In the genomic region with DNA sequence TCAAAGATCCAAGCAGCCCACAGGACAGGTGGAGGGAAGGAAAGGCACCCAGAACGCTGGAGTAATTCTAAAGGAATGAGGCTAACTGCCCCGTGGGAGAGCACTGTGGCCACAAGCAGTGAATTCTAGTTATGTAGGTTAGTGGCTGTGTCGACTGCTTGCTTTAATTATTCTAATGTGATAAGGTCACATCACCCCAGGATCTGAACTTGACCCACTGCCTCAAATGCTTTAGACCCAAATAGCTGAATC, we compare ENCODE assay signal across 13 mouse cellular contexts. TPM values are rescaled to one million over a fixed set of nuclear protein-coding genes. Genes with fewer than 3 reads are reported as not detected.
A peak's percentile ranks its signal among the peaks of the same experiment; 100 is the strongest.
DNase-seq lines count a peak whose midpoint lies in the region; ATAC-seq and TF ChIP-seq lines count a peak whose summit lies in the region.
"Had no signal": no experiment of that assay in that cellular context is flagged by ENCODE, and none has a peak within 500 bp of the region (broad histone marks: within the 10 kb centered on the region; RNA-seq: fewer than 3 reads in every experiment).

No protein-coding gene starts in this region.

- H3K4me3 ChIP-seq in embryonic facial prominence, embryonic 13.5 days, result no peak overlapping the region
- no peak overlapping the region for H3K4me3 ChIP-seq in embryonic facial prominence, embryonic 10.5 days
- H3K4me3 ChIP-seq in kidney, adult 2 months (ENCODE audit: insufficient read depth, low read depth, low read length), result no peak overlapping the region
- no peak overlapping the region for H3K4me3 ChIP-seq in lung, embryonic 16.5 days (ENCODE audit: low read length)
- H3K4me3 ChIP-seq in hindbrain, embryonic 10.5 days, result no peak overlapping the region
- H3K4me3 ChIP-seq: forebrain, embryonic 15.5 days; heart, adult 2 months had no signal

- no peak for ATAC-seq in embryonic facial prominence, embryonic 13.5 days (ENCODE audit: insufficient number of reproducible peaks, insufficient read depth, low FRiP score, low TSS enrichment, low read depth)
- no peak for ATAC-seq in lung, embryonic 16.5 days (ENCODE audit: low read depth)
- ATAC-seq: forebrain, embryonic 15.5 days had no signal

- no peaks in the 10 kb centered on the region for H3K36me3 ChIP-seq in embryonic facial prominence, embryonic 13.5 days
- H3K36me3 ChIP-seq in embryonic facial prominence, embryonic 10.5 days (replicated peaks), result peaks cover 23% of the 10 kb centered on the region
- H3K36me3 ChIP-seq in kidney, adult 2 months (ENCODE audit: control insufficient read depth, insufficient read depth, low read length), result no peaks in the 10 kb centered on the region
- no peaks in the 10 kb centered on the region for H3K36me3 ChIP-seq in lung, embryonic 16.5 days (ENCODE audit: control insufficient read depth, insufficient read depth, low read length)
- H3K36me3 ChIP-seq in hindbrain, embryonic 10.5 days, result peaks cover 10% of the 10 kb centered on the region
- H3K36me3 ChIP-seq: forebrain, embryonic 15.5 days had no signal

- no peaks in the 10 kb centered on the region for H3K27me3 ChIP-seq in embryonic facial prominence, embryonic 13.5 days
- no peaks in the 10 kb centered on the region for H3K27me3 ChIP-seq in embryonic facial prominence, embryonic 10.5 days (replicated peaks; ENCODE audit: low read depth, poor library complexity, severe bottlenecking)
- H3K27me3 ChIP-seq in kidney, adult 2 months (replicated peaks; ENCODE audit: control insufficient read depth, insufficient read depth, low read length), result no peaks in the 10 kb centered on the region
- H3K27me3 ChIP-seq in lung, embryonic 16.5 days (ENCODE audit: control insufficient read depth, insufficient read depth, low read depth, low read length), result no peaks in the 10 kb centered on the region
- no peaks in the 10 kb centered on the region for H3K27me3 ChIP-seq in hindbrain, embryonic 10.5 days (ENCODE audit: insufficient read depth, poor library complexity, severe bottlenecking)
- H3K27me3 ChIP-seq: forebrain, embryonic 15.5 days had no signal

- DNase-seq in embryonic facial prominence, embryonic 10.5 days (ENCODE audit: low spot score), result no peak
- DNase-seq in kidney, adult 2 months, result peak; percentile 34
- DNase-seq in kidney, adult 18-20 months, result no peak
- no peak for DNase-seq in lung, postnatal 36 days
- no peak for DNase-seq in right cerebral cortex, postnatal 4 days
- no peak for DNase-seq in hindbrain, embryonic 10.5 days (ENCODE audit: low spot score)
- DNase-seq: cerebellum, adult 2 months; heart, adult 2 months; left cerebral cortex, postnatal 4 days; thymus, adult 2 months had no signal

- H3K9me3 ChIP-seq in embryonic facial prominence, embryonic 13.5 days, result no peaks in the 10 kb centered on the region
- no peaks in the 10 kb centered on the region for H3K9me3 ChIP-seq in embryonic facial prominence, embryonic 10.5 days
- H3K9me3 ChIP-seq in lung, embryonic 16.5 days (ENCODE audit: control insufficient read depth, low read length), result no peaks in the 10 kb centered on the region
- H3K9me3 ChIP-seq in hindbrain, embryonic 10.5 days, result no peaks in the 10 kb centered on the region
- H3K9me3 ChIP-seq: forebrain, embryonic 15.5 days had no signal

- H3K9ac ChIP-seq in embryonic facial prominence, embryonic 13.5 days, result no peak overlapping the region
- no peak overlapping the region for H3K9ac ChIP-seq in lung, embryonic 16.5 days (ENCODE audit: low read length)
- H3K9ac ChIP-seq: forebrain, embryonic 15.5 days had no signal

- no peak for TF ChIP-seq CTCF in kidney, adult 2 months (conservative IDR thresholded peaks at IDR 0.05; ENCODE audit: insufficient read depth, insufficient read length, low read depth, low read length)

- no peak for TF ChIP-seq POLR2A in kidney, adult 2 months (IDR thresholded peaks at IDR 0.05; ENCODE audit: low read depth, low read length)

- peaks cover 26% of the 10 kb centered on the region for H3K4me1 ChIP-seq in embryonic facial prominence, embryonic 13.5 days
- peaks cover 39% of the 10 kb centered on the region for H3K4me1 ChIP-seq in embryonic facial prominence, embryonic 10.5 days
- no peaks in the 10 kb centered on the region; the same call in 1 of the 2 replicates for H3K4me1 ChIP-seq in kidney, adult 2 months (ENCODE audit: control insufficient read depth, insufficient read depth, low read length)
- H3K4me1 ChIP-seq in lung, embryonic 16.5 days (replicated peaks; ENCODE audit: control insufficient read depth, insufficient read depth, low read length), result peaks cover 26% of the 10 kb centered on the region
- H3K4me1 ChIP-seq in hindbrain, embryonic 10.5 days (replicated peaks), result peaks cover 13% of the 10 kb centered on the region; the same call in 1 of the 2 replicates
- H3K4me1 ChIP-seq: forebrain, embryonic 15.5 days had no signal

- WGBS in embryonic facial prominence, embryonic 13.5 days, result 14% methylated on average over 3 of the region's 3 CpGs
- WGBS in embryonic facial prominence, embryonic 10.5 days, result 40% methylated on average over 3 of the region's 3 CpGs
- 10% methylated on average over 3 of the region's 3 CpGs for WGBS in kidney, adult 2 months
- WGBS in lung, embryonic 16.5 days, result 14% methylated on average over 3 of the region's 3 CpGs
- 61% methylated on average over 3 of the region's 3 CpGs for WGBS in hindbrain, embryonic 10.5 days

- no peak overlapping the region for H3K4me2 ChIP-seq in embryonic facial prominence, embryonic 13.5 days
- H3K4me2 ChIP-seq in lung, embryonic 16.5 days (ENCODE audit: low read depth, low read length), result peak overlapping the region; percentile 9; the same call in 1 of the 2 replicates
- H3K4me2 ChIP-seq: forebrain, embryonic 15.5 days had no signal

- 0 out of 2 replicates have a peak overlapping the region, but pooled peaks have one; percentile 2 for H3K27ac ChIP-seq in embryonic facial prominence, embryonic 13.5 days
- H3K27ac ChIP-seq in embryonic facial prominence, embryonic 10.5 days (replicated peaks), result no peak overlapping the region
- peak overlapping the region; percentile 35 for H3K27ac ChIP-seq in kidney, adult 2 months (ENCODE audit: insufficient read depth, low read depth, low read length)
- peak overlapping the region; percentile 83 for H3K27ac ChIP-seq in lung, embryonic 16.5 days (ENCODE audit: low read length)
- no peak overlapping the region for H3K27ac ChIP-seq in hindbrain, embryonic 10.5 days
- H3K27ac ChIP-seq: forebrain, embryonic 15.5 days; heart, adult 2 months had no signal

RNA-seq across cellular contexts. Expression of a gene that starts 38.0 kb away (rescaled TPM):
- 10.5 and 12.3 TPM in 2 replicates for polyA plus RNA-seq in embryonic facial prominence, embryonic 13.5 days (2015; fragmentation: Nextera tagmentation; extraction: Ambion mirVana)
- polyA plus RNA-seq in embryonic facial prominence, embryonic 10.5 days (2016; fragmentation: Nextera tagmentation; extraction: Ambion mirVana), result 13.0 and 13.5 TPM in 2 replicates
- polyA plus RNA-seq in kidney, adult 2 months (2012; rRNA removed), result 4.0 TPM in 2 replicates
- polyA plus RNA-seq in lung, embryonic 16.5 days (2015; fragmentation: Nextera tagmentation; extraction: Ambion mirVana), result 11.9 and 12.9 TPM in 2 replicates
- polyA plus RNA-seq in hindbrain, embryonic 10.5 days (2016; fragmentation: Nextera tagmentation; extraction: Ambion mirVana), result 10.8 and 13.6 TPM in 2 replicates

Comparison
In these comparisons a context has a peak if more than half of its experiments do, and no peak if none do; other contexts are left out.
1. H3K27ac ChIP-seq: peak in embryonic facial prominence, embryonic 13.5 days (single experiment), kidney, adult 2 months (single experiment) and lung, embryonic 16.5 days (single experiment); none in embryonic facial prominence, embryonic 10.5 days (single experiment) and hindbrain, embryonic 10.5 days (single experiment).